Mouse (Mus musculus) olfactory bulb, adult 2 months (tissue): ENCODE results near the gene Rfxap.

Experiments
- CTCF ChIP-seq: fragments of 200-500 bp; IDR thresholded peaks from 2 replicates; pipeline ENCODE4 v1.5.1; 2012; ENCODE audit warnings: low read depth, mild to moderate bottlenecking, low read length, moderate library complexity; ENCODE audit not compliant: insufficient read depth
- POLR2A ChIP-seq: fragments of 200-500 bp; IDR thresholded peaks from 2 replicates; pipeline ENCODE4 v1.6.1; 2012; ENCODE audit warnings: mild to moderate bottlenecking, low read depth, low read length, moderate library complexity; ENCODE audit not compliant: insufficient read depth

GRCm38 (mm10) chr3:54764418-54764817 is 43.2 kb downstream of the Rfxap start:
- no peak for TF ChIP-seq CTCF
- TF ChIP-seq POLR2A: no peak
